Mouse (Mus musculus) myocyte (in vitro differentiated cells): Measurements from ENCODE around the gene Gm9639. TPM values are rescaled to one million over a fixed set of nuclear protein-coding genes. Genes with fewer than 3 reads are reported as not detected.

Source experiments
- H3K27me3 ChIP-seq: one replicate; pipeline ENCODE4 v1.6.1; 2011; ENCODE audit not compliant: control insufficient read depth, insufficient read depth, insufficient read length
- H3K36me3 ChIP-seq: one replicate; pipeline ENCODE4 v1.6.1; 2011; ENCODE audit not compliant: control insufficient read depth, insufficient read depth
- H3K4me2 ChIP-seq: one replicate; pipeline ENCODE4 v1.6.1; 2011; ENCODE audit warnings: low read depth, control low read depth
- H3K4me3 ChIP-seq: one replicate; pipeline ENCODE4 v1.5.1; 2011; ENCODE audit warnings: mild to moderate bottlenecking, control low read depth, moderate library complexity
- H3K79me2 ChIP-seq: one replicate; pipeline ENCODE4 v1.6.1; 2011; ENCODE audit not compliant: control insufficient read depth, insufficient read depth
- H3ac ChIP-seq: one replicate; pipeline ENCODE4 v1.6.1; 2011; ENCODE audit not compliant: control insufficient read depth, insufficient read length
- CEBPB ChIP-seq: IDR thresholded peaks from 2 replicates; pipeline ENCODE4 v1.6.1; 2011; ENCODE audit warnings: mild to moderate bottlenecking, moderate library complexity; ENCODE audit not compliant: poor library complexity, insufficient read depth, severe bottlenecking
- E2F4 ChIP-seq: IDR thresholded peaks from one replicate; pipeline ENCODE4 v1.6.1; 2011; ENCODE audit warnings: mild to moderate bottlenecking, control low read depth, moderate library complexity; ENCODE audit not compliant: insufficient read depth
- MAX ChIP-seq: IDR thresholded peaks from one replicate; pipeline ENCODE4 v1.6.1; 2011; ENCODE audit warnings: low read depth, mild to moderate bottlenecking, control low read depth
- MYOD1 ChIP-seq, 3 experiments: IDR thresholded peaks; one replicate each; pipeline ENCODE4 v1.6.1; 2011; ENCODE audit warnings: control low read depth in 2 of 3, low read depth in 2 of 3, mild to moderate bottlenecking in 2 of 3, moderate library complexity in 1 of 3; ENCODE audit not compliant: insufficient read length in 2 of 3, control insufficient read depth in 1 of 3
- MYOG ChIP-seq, 3 experiments: IDR thresholded peaks; one replicate each; pipeline ENCODE4 v1.6.1; 2011; ENCODE audit warnings: control low read depth in 2 of 3, low read depth in 2 of 3, mild to moderate bottlenecking in 2 of 3; ENCODE audit not compliant: insufficient read length in 2 of 3, control insufficient read depth in 1 of 3, insufficient read depth in 1 of 3
- POLR2A ChIP-seq: IDR thresholded peaks from one replicate; pipeline ENCODE4 v1.6.1; 2011; ENCODE audit warnings: low read depth, mild to moderate bottlenecking, control low read depth, moderate library complexity; ENCODE audit not compliant: insufficient read length
- POLR2AphosphoS2 ChIP-seq: IDR thresholded peaks from one replicate; pipeline ENCODE4 v1.6.1; 2011; ENCODE audit warnings: low read depth, control low read depth; ENCODE audit not compliant: insufficient read length
- REST ChIP-seq: IDR thresholded peaks from one replicate; pipeline ENCODE4 v1.6.1; 2011; ENCODE audit warnings: mild to moderate bottlenecking, control low read depth, moderate library complexity; ENCODE audit not compliant: insufficient read depth, insufficient read length
- SRF ChIP-seq: IDR thresholded peaks from one replicate; pipeline ENCODE4 v1.6.1; 2011; ENCODE audit warnings: low read depth; ENCODE audit not compliant: control insufficient read depth, insufficient read length
- TCF12 ChIP-seq: IDR thresholded peaks from one replicate; pipeline ENCODE4 v1.6.1; 2011; ENCODE audit warnings: mild to moderate bottlenecking, control low read depth; ENCODE audit not compliant: poor library complexity, insufficient read depth, severe bottlenecking
- TCF3 ChIP-seq: IDR thresholded peaks from one replicate; pipeline ENCODE4 v1.6.1; 2011; ENCODE audit warnings: low read depth, control low read depth; ENCODE audit not compliant: insufficient read length
- USF1 ChIP-seq: IDR thresholded peaks from one replicate; pipeline ENCODE4 v1.6.1; 2011; ENCODE audit warnings: low read depth, mild to moderate bottlenecking, control low read depth, moderate library complexity
- polyA plus RNA-seq: library from polyadenylated mRNA; unstranded; fragments of >200 nt; fragmentation: generic; extraction: Trizol; gene quantifications from one replicate; pipeline ENCODE4 v1.2.1, GENCODE M21; 2012; ENCODE audit warnings: missing spikeins

Gene Gm9639
- polyA plus RNA-seq, 1 experiment: not detected

DNA sequence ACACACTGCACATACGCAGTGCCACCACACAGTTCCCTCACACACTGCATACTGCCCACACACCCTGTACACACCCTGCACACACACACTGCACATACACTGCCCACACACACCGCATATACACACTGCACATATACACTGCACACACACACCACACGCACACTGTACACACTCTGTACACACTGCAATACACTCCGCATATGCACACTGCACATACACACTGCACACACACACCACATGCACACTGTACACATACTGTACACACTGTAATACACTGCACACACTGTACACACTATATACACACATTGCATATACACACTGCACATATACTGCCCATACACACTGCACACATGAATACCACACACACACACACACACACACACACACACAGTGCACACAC lies 23.6 kb upstream of the Gm9639 start:
- Histone ChIP-seq H3ac (no peak overlapping the region), H3K79me2 (no peaks in the 10 kb centered on the region), H3K4me3 (no peak overlapping the region), H3K36me3 (no peaks in the 10 kb centered on the region), H3K4me2 (no peak overlapping the region), H3K27me3 (peaks cover 13% of the 10 kb centered on the region)
- TF ChIP-seq USF1: no peak
- no peak for TF ChIP-seq REST
- no peak for TF ChIP-seq E2F4
- TF ChIP-seq POLR2AphosphoS2: no peak
- TF ChIP-seq MAX: no peak
- no peak for TF ChIP-seq MYOD1 (IDR thresholded peaks at IDR 0.05; ENCODE audit: control insufficient read depth in 1 of 3, insufficient read length in 2 of 3, low read depth in 2 of 3)
- no peak for TF ChIP-seq TCF3
- no peak for TF ChIP-seq MYOG (IDR thresholded peaks at IDR 0.05; ENCODE audit: control insufficient read depth in 1 of 3, insufficient read depth in 1 of 3, insufficient read length in 2 of 3, low read depth in 2 of 3)
- no peak for TF ChIP-seq SRF

DNA sequence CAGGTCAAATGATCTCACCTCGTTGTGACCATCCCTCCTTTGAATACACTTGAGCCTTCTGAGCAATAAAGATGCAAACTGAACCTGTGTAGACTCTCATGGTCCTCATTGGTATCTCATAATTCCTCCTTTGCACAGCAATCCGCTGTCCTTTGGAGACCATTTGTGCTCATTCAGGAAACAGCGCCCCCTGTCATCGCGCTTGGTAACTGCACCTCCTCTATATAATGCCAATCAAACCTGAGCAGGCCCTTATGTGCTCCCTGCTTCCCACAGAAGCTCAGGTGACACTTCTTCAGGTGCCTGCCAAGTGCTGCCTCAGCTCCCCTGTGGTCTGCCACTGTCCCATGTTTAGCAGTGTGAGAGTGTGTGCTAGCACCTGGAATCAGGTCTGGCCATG lies 20.6 kb upstream of the Gm9639 start:
- Histone ChIP-seq H3K4me2 (no peak overlapping the region), H3K4me3 (no peak overlapping the region), H3K36me3 (no peaks in the 10 kb centered on the region), H3ac (no peak overlapping the region), H3K79me2 (no peaks in the 10 kb centered on the region), H3K27me3 (peaks cover 8% of the 10 kb centered on the region)
- TF ChIP-seq USF1 (no peak), TCF3 (no peak), MYOG (IDR thresholded peaks at IDR 0.05; ENCODE audit: control insufficient read depth in 1 of 3, insufficient read depth in 1 of 3, insufficient read length in 2 of 3, low read depth in 2 of 3) (no peak), TCF12 (no peak), SRF (no peak), POLR2AphosphoS2 (no peak), POLR2A (no peak), CEBPB (no peak), E2F4 (no peak), MYOD1 (IDR thresholded peaks at IDR 0.05; ENCODE audit: control insufficient read depth in 1 of 3, insufficient read length in 2 of 3, low read depth in 2 of 3) (no peak), MAX (no peak)

DNA sequence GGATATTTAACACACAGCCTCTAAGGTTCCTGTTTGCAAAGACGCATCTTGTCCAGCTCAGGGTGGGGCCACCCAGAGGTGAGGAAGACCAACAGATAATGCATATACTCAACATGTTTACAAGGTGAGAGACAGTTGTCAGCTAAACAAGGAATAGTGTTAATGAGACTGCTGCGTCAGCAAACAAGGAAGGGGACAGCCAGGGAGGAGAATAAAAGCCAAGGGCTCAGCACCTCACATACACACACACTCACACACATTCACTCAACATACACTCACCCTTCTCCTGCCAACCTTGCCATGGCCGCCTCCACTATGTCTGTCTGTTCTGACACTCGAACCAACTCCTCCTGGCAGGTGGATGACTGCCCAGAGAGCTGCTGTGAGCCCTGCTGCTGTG lies 19.5 kb upstream of the Gm9639 start, which contains the start of gene Gm2696:
Gene Gm2696, plus strand, starts transcription at position 301 of the 400 bp plus-strand sequence.
- Histone ChIP-seq H3ac (no peak within 1 kb of the TSS), H3K4me2 (no peak within 1 kb of the TSS), H3K27me3 (peaks cover 8% of the 10 kb centered on the region), H3K36me3 (no peaks in the 10 kb centered on the region), H3K4me3 (no peak within 1 kb of the TSS), H3K79me2 (no peaks in the 10 kb centered on the region)
- no peak for TF ChIP-seq SRF
- no peak for TF ChIP-seq POLR2A
- no peak for TF ChIP-seq USF1
- no peak for TF ChIP-seq MYOG (IDR thresholded peaks at IDR 0.05; ENCODE audit: control insufficient read depth in 1 of 3, insufficient read depth in 1 of 3, insufficient read length in 2 of 3, low read depth in 2 of 3)
- TF ChIP-seq POLR2AphosphoS2: no peak
- no peak for TF ChIP-seq REST
- no peak for TF ChIP-seq E2F4
- TF ChIP-seq TCF3: no peak
- TF ChIP-seq MAX: no peak
- no peak for TF ChIP-seq TCF12
- TF ChIP-seq MYOD1 (IDR thresholded peaks at IDR 0.05; ENCODE audit: control insufficient read depth in 1 of 3, insufficient read length in 2 of 3, low read depth in 2 of 3): no peak
- TF ChIP-seq CEBPB: no peak

DNA sequence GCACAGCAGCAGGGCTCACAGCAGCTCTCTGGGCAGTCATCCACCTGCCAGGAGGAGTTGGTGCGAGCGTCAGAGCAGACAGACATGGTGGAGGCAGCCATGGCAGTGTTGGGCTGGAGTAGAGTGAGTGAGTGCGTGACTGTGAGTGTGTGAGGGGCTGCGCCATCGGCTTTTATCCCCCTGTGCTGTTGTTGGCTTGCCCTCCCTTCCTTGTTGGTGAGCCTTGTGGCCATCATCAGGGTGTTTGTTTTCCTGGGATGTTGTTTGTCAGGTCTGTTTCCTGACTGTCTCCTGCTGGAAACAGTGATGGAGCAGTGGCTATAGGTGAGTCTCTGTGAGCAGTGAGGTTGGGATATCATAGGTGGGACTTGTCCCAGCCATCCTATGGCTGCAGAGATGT lies 16.9 kb upstream of the Gm9639 start, which contains the start of gene Gm9507:
Gene Gm9507, minus strand, starts transcription at position 101 of the 400 bp plus-strand sequence.
- no peak within 1 kb of the TSS for H3K4me3 ChIP-seq
- no peaks in the 10 kb centered on the region for H3K79me2 ChIP-seq
- no peak within 1 kb of the TSS for H3ac ChIP-seq
- H3K4me2 ChIP-seq: no peak within 1 kb of the TSS
- TF ChIP-seq CEBPB: no peak
- no peak for TF ChIP-seq USF1
- no peak for TF ChIP-seq MYOG (IDR thresholded peaks at IDR 0.05; ENCODE audit: control insufficient read depth in 1 of 3, insufficient read depth in 1 of 3, insufficient read length in 2 of 3, low read depth in 2 of 3)
- no peak for TF ChIP-seq REST
- no peak for TF ChIP-seq TCF3
- no peak for TF ChIP-seq MAX
- no peak for TF ChIP-seq TCF12
- no peak for TF ChIP-seq POLR2AphosphoS2
- no peak for TF ChIP-seq MYOD1 (IDR thresholded peaks at IDR 0.05; ENCODE audit: control insufficient read depth in 1 of 3, insufficient read length in 2 of 3, low read depth in 2 of 3)
- no peak for TF ChIP-seq E2F4
- TF ChIP-seq POLR2A: no peak
- no peak for TF ChIP-seq SRF
- no peaks in the 10 kb centered on the region for H3K36me3 ChIP-seq
- H3K27me3 ChIP-seq: no peaks in the 10 kb centered on the region

DNA sequence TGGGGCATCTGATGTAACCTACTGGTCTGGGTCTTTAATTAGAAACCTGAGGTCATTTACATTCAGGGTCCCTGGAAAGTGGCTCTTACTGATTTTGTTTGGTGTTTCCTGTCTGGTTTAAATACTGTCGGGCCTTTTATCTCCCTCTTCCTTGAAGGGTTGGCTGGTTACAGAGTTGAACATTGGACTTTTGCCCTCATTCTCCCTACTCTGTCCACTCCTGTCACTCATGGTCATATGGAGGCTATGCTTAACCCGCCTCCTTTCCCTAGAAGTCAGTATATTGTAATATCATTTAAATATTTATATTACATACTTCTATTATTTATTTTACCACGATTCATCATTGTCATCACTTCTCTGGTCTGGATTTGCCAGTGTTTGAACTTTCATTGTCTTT lies 9.2 kb upstream of the Gm9639 start:
- Histone ChIP-seq H3ac (no peak overlapping the region), H3K36me3 (no peaks in the 10 kb centered on the region), H3K4me3 (no peak overlapping the region), H3K27me3 (no peaks in the 10 kb centered on the region), H3K79me2 (no peaks in the 10 kb centered on the region), H3K4me2 (no peak overlapping the region)
- TF ChIP-seq MAX (no peak), SRF (no peak), USF1 (no peak), REST (no peak), MYOD1 (IDR thresholded peaks at IDR 0.05; ENCODE audit: control insufficient read depth in 1 of 3, insufficient read length in 2 of 3, low read depth in 2 of 3) (no peak), POLR2A (no peak), CEBPB (no peak), MYOG (IDR thresholded peaks at IDR 0.05; ENCODE audit: control insufficient read depth in 1 of 3, insufficient read depth in 1 of 3, insufficient read length in 2 of 3, low read depth in 2 of 3) (no peak), POLR2AphosphoS2 (no peak), TCF3 (no peak), TCF12 (no peak), E2F4 (no peak)
